Mouse (Mus musculus): Measurements from ENCODE around the gene Grm1. TPM values are rescaled to one million over a fixed set of nuclear protein-coding genes. Genes with fewer than 3 reads are reported as not detected.

Grm1 gene
- total and polyA plus RNA-seq, 3 experiments, result not detected

GRCm38 (mm10) chr10:10935806-10936205 lies 146.3 kb downstream of the Grm1 start:
- in situ Hi-C loops (cut with MboI; ENCODE audit: low pct_ligation_motif_present, low pct_unique_long_range_greater_than_20kb, low sequenced_read_pairs), result no loop called here
- no peaks in the 10 kb centered on the region for H3K4me1 ChIP-seq (ENCODE audit: control insufficient read depth in 1 of 2, insufficient read depth in 2 of 2)
- H3K9me3 ChIP-seq (replicated peaks; ENCODE audit: low read length), result no peaks in the 10 kb centered on the region
- no peak overlapping the region for H3K27ac ChIP-seq (ENCODE audit: insufficient read depth, low read depth)
- H3K27me3 ChIP-seq (replicated peaks), result no peaks in the 10 kb centered on the region
- H3K4me2 ChIP-seq (ENCODE audit: insufficient read depth, low read depth, poor library complexity, severe bottlenecking), result no peak overlapping the region
- H3K9ac ChIP-seq (ENCODE audit: insufficient read depth, low read depth), result no peak overlapping the region
- no peak overlapping the region for H3K4me3 ChIP-seq (replicated peaks in 1 of 3; ENCODE audit: low read depth in 2 of 3, low read length in 2 of 3, poor library complexity in 1 of 3)
- TF ChIP-seq MXI1 (IDR thresholded peaks at IDR 0.05; ENCODE audit: low read depth, low read length), result no peak
- no peak for TF ChIP-seq ZMIZ1 (IDR thresholded peaks at IDR 0.05; ENCODE audit: low read depth, low read length)
- TF ChIP-seq BHLHE40 (IDR thresholded peaks at IDR 0.05; ENCODE audit: low read depth, low read length), result no peak
- no peak for TF ChIP-seq MAX (IDR thresholded peaks at IDR 0.05; ENCODE audit: low read length)
- no peak for TF ChIP-seq GABPA (IDR thresholded peaks at IDR 0.05; ENCODE audit: insufficient replicate concordance, low read depth, low read length)
- dilution Hi-C loops (cut with MboI; ENCODE audit: extremely low pct_ligation_motif_present, extremely low pct_unique_long_range_greater_than_20kb, low sequenced_read_pairs), result no loop called here
- DNase-seq (ENCODE audit: extremely low read depth), result no peak
- no peaks in the 10 kb centered on the region for H3K36me3 ChIP-seq (replicated peaks in 1 of 2; ENCODE audit: control insufficient read depth in 1 of 2, insufficient read depth in 1 of 2, low read length in 1 of 2)
- no peaks in the 10 kb centered on the region for H3K79me2 ChIP-seq (replicated peaks; ENCODE audit: control insufficient read depth, extremely low read depth, insufficient read depth, poor library complexity, severe bottlenecking)

GRCm38 (mm10) chr10:10929672-10930071 lies 152.5 kb downstream of the Grm1 start:
- Histone ChIP-seq H3K4me1 (ENCODE audit: control insufficient read depth in 1 of 2, insufficient read depth in 2 of 2) (peaks cover 0 to 6% of the 10 kb centered on the region in 2 experiments; a peak in 1 of 4 replicates), H3K9ac (ENCODE audit: insufficient read depth, low read depth) (no peak overlapping the region), H3K79me2 (replicated peaks; ENCODE audit: control insufficient read depth, extremely low read depth, insufficient read depth, poor library complexity, severe bottlenecking) (no peaks in the 10 kb centered on the region), H3K4me3 (replicated peaks in 1 of 3; ENCODE audit: low read depth in 2 of 3, low read length in 2 of 3, poor library complexity in 1 of 3) (no peak overlapping the region), H3K36me3 (replicated peaks in 1 of 2; ENCODE audit: control insufficient read depth in 1 of 2, insufficient read depth in 1 of 2, low read length in 1 of 2) (no peaks in the 10 kb centered on the region), H3K4me2 (ENCODE audit: insufficient read depth, low read depth, poor library complexity, severe bottlenecking) (no peak overlapping the region), H3K9me3 (replicated peaks; ENCODE audit: low read length) (no peaks in the 10 kb centered on the region), H3K27ac (ENCODE audit: insufficient read depth, low read depth) (no peak overlapping the region), H3K27me3 (replicated peaks) (no peaks in the 10 kb centered on the region)
- TF ChIP-seq CHD2 (IDR thresholded peaks at IDR 0.05; ENCODE audit: low read length) (no peak), CTCF (conservative IDR thresholded peaks at IDR 0.05 in 1 of 2, IDR thresholded peaks at IDR 0.05 in 1 of 2; ENCODE audit: low read depth in 2 of 2, low read length in 2 of 2) (no peak), SMC3 (IDR thresholded peaks at IDR 0.05; ENCODE audit: low read depth, low read length) (no peak), CHD1 (IDR thresholded peaks at IDR 0.05; ENCODE audit: low read depth, low read length) (no peak), MXI1 (IDR thresholded peaks at IDR 0.05; ENCODE audit: low read depth, low read length) (no peak)
- in situ Hi-C loops (cut with MboI; ENCODE audit: low pct_ligation_motif_present, low pct_unique_long_range_greater_than_20kb, low sequenced_read_pairs) (no loop called here), dilution Hi-C loops (cut with MboI; ENCODE audit: extremely low pct_ligation_motif_present, extremely low pct_unique_long_range_greater_than_20kb, low sequenced_read_pairs) (no loop called here)
- no peak for DNase-seq (ENCODE audit: extremely low read depth)

DNA sequence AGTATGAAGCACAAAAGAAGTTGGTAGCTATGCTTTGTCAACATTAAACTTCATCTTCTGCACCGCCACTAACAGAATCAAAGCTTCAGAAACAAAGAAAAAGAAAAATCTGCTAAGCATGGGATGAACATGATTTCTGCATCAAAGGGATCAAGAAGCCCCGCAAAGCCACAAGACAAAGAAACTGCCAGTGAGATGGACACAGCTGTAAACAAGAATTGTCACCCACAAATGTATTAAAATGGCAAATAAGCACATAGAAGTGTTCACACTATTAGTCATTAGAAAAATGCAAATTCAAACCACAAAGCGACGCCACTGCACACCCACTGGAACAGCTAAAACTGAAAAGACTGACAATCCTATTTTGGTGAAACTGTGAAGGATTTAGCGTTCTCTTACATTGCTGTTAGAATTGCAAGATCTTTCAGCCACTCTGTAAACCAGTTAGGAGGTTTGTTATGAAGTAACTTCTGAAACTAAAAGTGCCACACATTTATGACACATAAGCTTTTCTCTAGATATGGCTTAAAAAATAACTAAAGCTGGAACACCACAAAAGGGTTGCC lies 153.3 kb downstream of the Grm1 start:
- Histone ChIP-seq H3K4me2 (ENCODE audit: insufficient read depth, low read depth, poor library complexity, severe bottlenecking) (no peak overlapping the region; the same call in 1 of the 2 replicates), H3K79me2 (replicated peaks; ENCODE audit: control insufficient read depth, extremely low read depth, insufficient read depth, poor library complexity, severe bottlenecking) (no peaks in the 10 kb centered on the region), H3K9me3 (replicated peaks; ENCODE audit: low read length) (no peaks in the 10 kb centered on the region), H3K4me1 (ENCODE audit: control insufficient read depth in 1 of 2, insufficient read depth in 2 of 2) (peaks cover 0 to 6% of the 10 kb centered on the region in 2 experiments; a peak in 1 of 4 replicates), H3K36me3 (replicated peaks in 1 of 2; ENCODE audit: control insufficient read depth in 1 of 2, insufficient read depth in 1 of 2, low read length in 1 of 2) (no peaks in the 10 kb centered on the region), H3K27me3 (replicated peaks) (no peaks in the 10 kb centered on the region), H3K9ac (ENCODE audit: insufficient read depth, low read depth) (no peak overlapping the region), H3K27ac (ENCODE audit: insufficient read depth, low read depth) (no peak overlapping the region), H3K4me3 (replicated peaks in 1 of 3; ENCODE audit: low read depth in 2 of 3, low read length in 2 of 3, poor library complexity in 1 of 3) (no peak overlapping the region)
- in situ Hi-C loops (cut with MboI; ENCODE audit: low pct_ligation_motif_present, low pct_unique_long_range_greater_than_20kb, low sequenced_read_pairs) (no loop called here), dilution Hi-C loops (cut with MboI; ENCODE audit: extremely low pct_ligation_motif_present, extremely low pct_unique_long_range_greater_than_20kb, low sequenced_read_pairs) (no loop called here)
- no peak for TF ChIP-seq CTCF (conservative IDR thresholded peaks at IDR 0.05 in 1 of 2, IDR thresholded peaks at IDR 0.05 in 1 of 2; ENCODE audit: low read depth in 2 of 2, low read length in 2 of 2)
- TF ChIP-seq IRF4 (IDR thresholded peaks at IDR 0.05; ENCODE audit: low read depth, low read length), result 0 out of 2 replicates have a peak, but pooled peaks have one; percentile 24
- TF ChIP-seq ELF1 (IDR thresholded peaks at IDR 0.05; ENCODE audit: low read depth, low read length), result no peak
- DNase-seq (ENCODE audit: extremely low read depth), result peak; percentile 34
